Mouse (Mus musculus): ENCODE data around the gene Rassf2. TPM values are rescaled to one million over a fixed set of nuclear protein-coding genes. Genes with fewer than 3 reads are reported as not detected.

Rassf2 gene
- polyA plus RNA-seq, 1 experiment from 2014 or later = 32.6 TPM

DNA sequence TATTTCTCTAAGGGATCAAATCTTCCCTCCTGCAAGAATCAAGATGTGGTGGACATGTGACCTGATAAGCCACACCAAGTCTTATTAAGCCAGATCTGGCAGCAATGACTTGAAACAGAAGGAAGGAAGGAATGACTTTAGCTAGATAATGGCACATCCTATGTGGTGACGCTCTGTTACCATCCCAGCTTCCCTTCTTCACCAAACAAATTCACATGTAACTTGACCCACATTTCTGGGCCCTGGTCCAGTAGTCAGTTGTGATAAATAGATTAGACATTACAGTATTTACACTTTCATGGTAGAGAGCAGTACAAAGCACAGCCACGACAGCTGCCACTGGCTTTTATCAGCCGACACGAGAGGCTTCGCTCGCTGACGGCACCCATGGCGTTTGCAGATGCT lies 25.3 kb upstream of the Rassf2 start:
- WGBS = 92% methylated on average over 8 of the region's 8 CpGs

DNA sequence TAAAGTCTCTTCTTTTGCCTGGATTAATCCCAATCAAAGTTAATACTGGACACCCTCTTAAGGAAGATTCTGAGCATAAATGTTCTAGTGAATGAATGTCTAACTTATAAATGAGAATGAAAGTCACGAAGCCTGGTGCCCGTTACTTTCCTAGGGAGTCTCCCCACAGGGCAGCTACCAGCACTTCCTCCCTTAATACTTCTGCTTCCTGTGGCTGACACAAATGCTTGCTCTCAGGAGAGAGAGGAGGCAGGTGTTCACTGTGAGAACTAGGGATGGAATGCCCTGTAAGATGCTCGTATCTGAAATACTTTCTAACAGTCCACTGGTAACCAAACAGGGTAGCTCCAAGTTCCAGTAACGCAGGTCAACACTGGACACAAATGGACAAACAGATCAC lies 23.8 kb upstream of the Rassf2 start:
- no peak for ATAC-seq (ENCODE audit: low FRiP score, low TSS enrichment)

More for the DNA sequence above, 25.3 kb upstream of the Rassf2 start:
- no peaks in the 10 kb centered on the region for H3K27me3 ChIP-seq (ENCODE audit: control insufficient read depth, insufficient read depth, low read length)
- peaks cover 55% of the 10 kb centered on the region for H3K36me3 ChIP-seq (ENCODE audit: control insufficient read depth, insufficient read depth, low read length)
- H3K4me1 ChIP-seq (ENCODE audit: control insufficient read depth, insufficient read depth, low read length) = no peaks in the 10 kb centered on the region
- H3K9me3 ChIP-seq (ENCODE audit: control insufficient read depth, low read length) = no peaks in the 10 kb centered on the region
- DNase-seq (no peak), ATAC-seq (ENCODE audit: low FRiP score, low TSS enrichment) (no peak)
- H3K4me2 ChIP-seq (ENCODE audit: low read length) = no peak overlapping the region
- no peak overlapping the region for H3K27ac ChIP-seq (replicated peaks; ENCODE audit: low read depth, low read length)
- no peak overlapping the region for H3K9ac ChIP-seq (replicated peaks; ENCODE audit: low read length)
- no peak overlapping the region for H3K4me3 ChIP-seq (replicated peaks; ENCODE audit: low read depth, low read length)

DNA sequence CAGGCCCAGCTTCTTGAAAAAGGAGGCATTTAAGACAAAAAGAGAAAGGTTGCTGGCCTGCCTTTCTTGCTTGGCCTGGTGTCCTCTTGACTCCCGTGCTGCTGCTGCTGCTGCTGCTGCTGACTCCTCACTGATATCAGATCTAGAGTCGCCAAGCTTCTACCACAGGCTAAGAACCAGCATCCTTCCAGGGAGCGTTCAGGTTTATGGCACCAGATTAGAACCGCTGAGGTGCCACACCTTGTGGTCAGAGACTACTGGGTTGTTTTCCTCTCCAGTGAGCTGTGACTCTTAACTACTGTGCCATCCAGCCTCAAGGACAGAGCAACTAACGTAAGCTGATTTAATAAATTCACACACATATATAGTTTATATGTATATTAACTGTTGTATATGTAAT lies 21.7 kb upstream of the Rassf2 start:
- H3K27me3 ChIP-seq (ENCODE audit: control insufficient read depth, insufficient read depth, low read length) = no peaks in the 10 kb centered on the region
- no peak for ATAC-seq (ENCODE audit: low FRiP score, low TSS enrichment)
- WGBS = 83% methylated on average over 5 of the region's 5 CpGs
- no peaks in the 10 kb centered on the region for H3K4me1 ChIP-seq (ENCODE audit: control insufficient read depth, insufficient read depth, low read length)
- no peak for DNase-seq
- H3K9me3 ChIP-seq (ENCODE audit: control insufficient read depth, low read length) = no peaks in the 10 kb centered on the region
- no peak overlapping the region for H3K9ac ChIP-seq (replicated peaks; ENCODE audit: low read length)
- no peak overlapping the region for H3K4me3 ChIP-seq (replicated peaks; ENCODE audit: low read depth, low read length)
- peaks cover 24% of the 10 kb centered on the region for H3K36me3 ChIP-seq (ENCODE audit: control insufficient read depth, insufficient read depth, low read length)
- H3K4me2 ChIP-seq (ENCODE audit: low read length) = no peak overlapping the region
- H3K27ac ChIP-seq (replicated peaks; ENCODE audit: low read depth, low read length) = no peak overlapping the region

More for the DNA sequence above, 23.8 kb upstream of the Rassf2 start:
- DNase-seq = no peak
- Histone ChIP-seq H3K4me3 (replicated peaks; ENCODE audit: low read depth, low read length) (no peak overlapping the region), H3K27ac (replicated peaks; ENCODE audit: low read depth, low read length) (no peak overlapping the region), H3K36me3 (ENCODE audit: control insufficient read depth, insufficient read depth, low read length) (peaks cover 44% of the 10 kb centered on the region), H3K4me1 (ENCODE audit: control insufficient read depth, insufficient read depth, low read length) (no peaks in the 10 kb centered on the region), H3K4me2 (ENCODE audit: low read length) (no peak overlapping the region), H3K27me3 (ENCODE audit: control insufficient read depth, insufficient read depth, low read length) (no peaks in the 10 kb centered on the region), H3K9me3 (ENCODE audit: control insufficient read depth, low read length) (no peaks in the 10 kb centered on the region), H3K9ac (replicated peaks; ENCODE audit: low read length) (no peak overlapping the region)
- WGBS = 92% methylated on average over 4 of the region's 4 CpGs

DNA sequence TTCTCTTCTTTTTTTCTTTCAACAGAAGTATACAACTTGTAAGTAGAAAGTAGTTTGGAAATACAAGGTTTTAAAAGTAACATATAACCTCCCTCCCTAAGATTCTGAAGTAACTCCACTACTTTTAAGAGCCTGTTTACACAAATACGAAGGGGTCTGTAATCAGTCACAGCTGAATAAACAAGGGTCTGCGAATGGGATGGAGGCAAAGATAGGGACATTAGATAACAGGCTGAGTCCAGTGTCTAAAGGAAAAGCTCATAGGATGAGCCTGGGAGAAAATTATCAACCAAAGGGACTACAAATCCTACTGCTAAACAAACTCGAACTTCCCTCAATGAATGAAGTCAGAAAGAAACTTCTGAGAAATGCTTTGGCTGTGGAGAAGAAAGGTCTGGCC lies 19.9 kb upstream of the Rassf2 start:
- no peak overlapping the region for H3K9ac ChIP-seq (replicated peaks; ENCODE audit: low read length)
- peaks cover 6% of the 10 kb centered on the region; the same call in 1 of the 2 replicates for H3K36me3 ChIP-seq (ENCODE audit: control insufficient read depth, insufficient read depth, low read length)
- H3K4me2 ChIP-seq (ENCODE audit: low read length) = no peak overlapping the region
- H3K9me3 ChIP-seq (ENCODE audit: control insufficient read depth, low read length) = no peaks in the 10 kb centered on the region
- WGBS = 51% methylated on average over 3 of the region's 3 CpGs
- ATAC-seq (ENCODE audit: low FRiP score, low TSS enrichment) (no peak), DNase-seq (no peak)
- no peaks in the 10 kb centered on the region for H3K4me1 ChIP-seq (ENCODE audit: control insufficient read depth, insufficient read depth, low read length)
- no peak overlapping the region for H3K4me3 ChIP-seq (replicated peaks; ENCODE audit: low read depth, low read length)
- H3K27ac ChIP-seq (replicated peaks; ENCODE audit: low read depth, low read length) = no peak overlapping the region
- H3K27me3 ChIP-seq (ENCODE audit: control insufficient read depth, insufficient read depth, low read length) = no peaks in the 10 kb centered on the region

DNA sequence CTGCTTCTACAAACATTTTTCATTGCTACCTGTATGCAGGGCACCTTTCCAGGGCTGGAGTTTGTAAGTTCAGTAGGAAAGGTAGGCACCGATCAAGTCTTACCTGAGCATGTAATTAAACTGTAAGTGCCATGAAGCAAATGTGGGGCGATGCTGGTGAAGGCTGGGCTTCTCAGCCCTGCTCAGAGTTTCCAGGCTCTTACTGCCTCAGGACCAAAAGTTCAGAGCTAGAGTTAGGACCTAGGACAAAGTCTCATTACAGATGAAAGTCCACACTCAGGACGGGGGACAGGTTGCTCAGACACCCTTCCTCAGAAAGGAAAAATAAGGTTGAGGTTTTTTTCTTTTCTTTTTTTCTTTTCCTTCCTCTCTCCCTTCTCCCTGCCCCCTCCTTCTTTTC lies 19.4 kb upstream of the Rassf2 start:
- Histone ChIP-seq H3K9ac (replicated peaks; ENCODE audit: low read length) (no peak overlapping the region), H3K4me1 (ENCODE audit: control insufficient read depth, insufficient read depth, low read length) (no peaks in the 10 kb centered on the region), H3K27ac (replicated peaks; ENCODE audit: low read depth, low read length) (no peak overlapping the region), H3K4me2 (ENCODE audit: low read length) (no peak overlapping the region), H3K9me3 (ENCODE audit: control insufficient read depth, low read length) (no peaks in the 10 kb centered on the region), H3K4me3 (replicated peaks; ENCODE audit: low read depth, low read length) (no peak overlapping the region), H3K36me3 (ENCODE audit: control insufficient read depth, insufficient read depth, low read length) (peaks cover 2% of the 10 kb centered on the region; the same call in 1 of the 2 replicates), H3K27me3 (ENCODE audit: control insufficient read depth, insufficient read depth, low read length) (no peaks in the 10 kb centered on the region)
- ATAC-seq (ENCODE audit: low FRiP score, low TSS enrichment) (no peak), DNase-seq (no peak)
- 90% methylated on average over 3 of the region's 3 CpGs for WGBS

DNA sequence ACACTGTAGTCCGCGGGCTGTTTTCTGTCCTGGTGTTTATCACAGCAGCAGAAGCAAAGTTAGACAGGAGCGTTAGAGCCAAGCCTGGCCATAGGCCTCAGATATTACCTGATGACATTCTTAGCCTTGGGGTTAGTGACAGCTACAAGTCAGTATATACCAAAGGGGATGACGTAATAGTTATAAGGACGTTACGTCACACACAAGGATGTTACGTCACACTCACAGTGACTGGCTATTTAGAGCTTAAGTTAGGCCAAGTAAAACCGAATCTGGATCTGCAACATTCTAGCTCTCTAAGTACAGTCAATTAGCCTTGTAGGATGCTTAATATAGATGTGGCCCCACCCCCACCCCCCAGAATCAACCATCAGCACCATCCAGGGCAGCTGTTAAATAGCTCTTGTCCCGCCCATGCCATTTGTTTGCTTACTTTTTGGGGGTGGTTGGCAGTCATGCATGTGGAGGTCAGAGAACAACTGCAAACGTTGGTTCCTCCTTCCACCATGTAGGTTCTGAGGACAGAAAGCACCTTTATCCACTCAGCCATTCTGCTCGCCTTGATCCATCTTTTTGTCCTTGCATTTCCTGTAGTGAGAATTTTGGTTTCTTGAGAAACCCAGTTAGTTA lies 18.2 kb upstream of the Rassf2 start:
- H3K9ac ChIP-seq (replicated peaks; ENCODE audit: low read length) = no peak overlapping the region
- H3K27me3 ChIP-seq (ENCODE audit: control insufficient read depth, insufficient read depth, low read length) = no peaks in the 10 kb centered on the region
- no peak overlapping the region for H3K4me2 ChIP-seq (ENCODE audit: low read length)
- 93% methylated on average over 11 of the region's 11 CpGs for WGBS
- no peaks in the 10 kb centered on the region for H3K36me3 ChIP-seq (ENCODE audit: control insufficient read depth, insufficient read depth, low read length)
- no peaks in the 10 kb centered on the region for H3K9me3 ChIP-seq (ENCODE audit: control insufficient read depth, low read length)
- no peak overlapping the region for H3K27ac ChIP-seq (replicated peaks; ENCODE audit: low read depth, low read length)
- H3K4me3 ChIP-seq (replicated peaks; ENCODE audit: low read depth, low read length) = no peak overlapping the region
- DNase-seq (no peak), ATAC-seq (ENCODE audit: low FRiP score, low TSS enrichment) (no peak)
- no peaks in the 10 kb centered on the region for H3K4me1 ChIP-seq (ENCODE audit: control insufficient read depth, insufficient read depth, low read length)

DNA sequence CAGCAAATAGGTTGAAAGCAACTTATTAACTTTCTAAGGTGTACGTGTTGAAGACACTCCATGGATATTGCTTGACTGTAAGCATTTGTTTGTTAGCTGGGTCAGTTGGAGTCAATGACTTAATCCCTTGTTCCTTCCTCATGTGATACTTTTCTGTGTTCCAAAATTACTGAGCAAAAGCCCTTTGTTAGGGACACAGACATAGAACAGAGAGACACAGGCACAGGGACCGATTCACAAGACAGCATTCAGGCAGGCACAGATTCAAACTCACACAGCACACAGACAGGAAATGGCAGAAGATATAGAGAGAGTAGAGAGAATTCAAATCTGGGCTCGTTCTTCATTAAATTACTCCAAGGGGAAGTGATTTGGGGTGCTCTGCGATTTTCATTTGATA lies 17.3 kb upstream of the Rassf2 start:
- ATAC-seq (ENCODE audit: low FRiP score, low TSS enrichment) (no peak), DNase-seq (no peak)
- Histone ChIP-seq H3K4me3 (replicated peaks; ENCODE audit: low read depth, low read length) (no peak overlapping the region), H3K27me3 (ENCODE audit: control insufficient read depth, insufficient read depth, low read length) (no peaks in the 10 kb centered on the region), H3K27ac (replicated peaks; ENCODE audit: low read depth, low read length) (no peak overlapping the region), H3K9me3 (ENCODE audit: control insufficient read depth, low read length) (no peaks in the 10 kb centered on the region), H3K36me3 (ENCODE audit: control insufficient read depth, insufficient read depth, low read length) (no peaks in the 10 kb centered on the region), H3K4me1 (ENCODE audit: control insufficient read depth, insufficient read depth, low read length) (no peaks in the 10 kb centered on the region), H3K4me2 (ENCODE audit: low read length) (no peak overlapping the region), H3K9ac (replicated peaks; ENCODE audit: low read length) (no peak overlapping the region)
- 90% methylated on average over 4 of the region's 4 CpGs for WGBS

DNA sequence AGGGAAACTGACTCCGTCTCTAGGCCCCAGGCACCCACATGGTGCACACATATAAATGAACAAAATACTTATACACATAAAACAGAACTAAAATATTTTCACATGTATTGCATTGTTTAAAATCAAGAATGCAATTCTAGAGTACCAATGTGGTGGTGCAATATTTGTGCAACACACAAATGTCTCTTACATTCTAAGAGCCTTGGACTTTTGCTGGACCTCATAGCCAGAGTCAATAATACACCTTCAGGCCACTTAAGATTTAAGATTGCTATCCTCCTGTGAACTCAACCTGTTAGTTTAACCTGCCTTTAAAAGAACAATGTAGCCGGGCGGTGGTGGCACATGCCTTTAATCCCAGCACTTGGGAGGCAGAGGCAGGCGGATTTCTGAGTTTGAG lies 16.6 kb upstream of the Rassf2 start:
- Histone ChIP-seq H3K4me3 (replicated peaks; ENCODE audit: low read depth, low read length) (no peak overlapping the region), H3K27me3 (ENCODE audit: control insufficient read depth, insufficient read depth, low read length) (no peaks in the 10 kb centered on the region), H3K36me3 (ENCODE audit: control insufficient read depth, insufficient read depth, low read length) (no peaks in the 10 kb centered on the region), H3K27ac (replicated peaks; ENCODE audit: low read depth, low read length) (no peak overlapping the region), H3K4me2 (ENCODE audit: low read length) (no peak overlapping the region), H3K9ac (replicated peaks; ENCODE audit: low read length) (no peak overlapping the region), H3K9me3 (ENCODE audit: control insufficient read depth, low read length) (no peaks in the 10 kb centered on the region), H3K4me1 (ENCODE audit: control insufficient read depth, insufficient read depth, low read length) (no peaks in the 10 kb centered on the region)
- DNase-seq (no peak), ATAC-seq (ENCODE audit: low FRiP score, low TSS enrichment) (no peak)
- WGBS = 92% methylated on average over 4 of the region's 4 CpGs
